Mouse (Mus musculus) liver, postnatal 0 days (tissue): ENCODE data around the gene Anxa6. TPM values are rescaled to one million over a fixed set of nuclear protein-coding genes. Genes with fewer than 3 reads are reported as not detected.

Experiments used
- ATAC-seq: fragments of 200-750 bp; cut with Nextera tagmentation; 2 replicates; pipeline ENCODE4 v1.8.0; 2017; ENCODE audit warnings: mild to moderate bottlenecking, moderate library complexity
- DNase-seq: peaks from one replicate; pipeline ENCODE4 v3.0.0-alpha.2; 2016
- H3K27ac ChIP-seq: fragments of 300-500 bp; sonication (generic); 2 replicates; pipeline ENCODE4 v1.5.1; 2014; ENCODE audit warnings: antibody characterized with exemption, moderate library complexity, mild to moderate bottlenecking, low read depth
- H3K27me3 ChIP-seq: fragments of 300-500 bp; sonication (generic); 2 replicates; pipeline ENCODE4 v1.6.1; 2014; ENCODE audit warnings: low read length, control low read depth, mixed read lengths; ENCODE audit not compliant: insufficient read depth
- H3K36me3 ChIP-seq: fragments of 300-500 bp; sonication (generic); replicated peaks from 2 replicates; pipeline ENCODE4 v1.6.1; 2014; ENCODE audit warnings: mild to moderate bottlenecking, control low read depth, low read length, moderate library complexity, mixed read lengths; ENCODE audit not compliant: insufficient read depth
- H3K4me1 ChIP-seq: fragments of 300-500 bp; sonication (generic); 2 replicates; pipeline ENCODE4 v1.6.1; 2014; ENCODE audit warnings: antibody characterized with exemption, mild to moderate bottlenecking, control low read depth; ENCODE audit not compliant: insufficient read depth
- H3K4me2 ChIP-seq: fragments of 300-500 bp; sonication (generic); 2 replicates; pipeline ENCODE4 v1.6.1; 2014; ENCODE audit warnings: low read depth, mild to moderate bottlenecking, low read length, moderate library complexity, mixed read lengths
- H3K4me3 ChIP-seq: fragments of 300-500 bp; sonication (generic); 2 replicates; pipeline ENCODE4 v1.5.1; 2014; ENCODE audit warnings: low read depth, low read length
- H3K9ac ChIP-seq: fragments of 300-500 bp; sonication (generic); replicated peaks from 2 replicates; pipeline ENCODE4 v1.6.1; 2014; ENCODE audit warnings: mild to moderate bottlenecking, moderate library complexity
- H3K9me3 ChIP-seq: fragments of 300-500 bp; sonication (generic); 2 replicates; pipeline ENCODE4 v1.6.1; 2016; ENCODE audit warnings: mild to moderate bottlenecking, control low read depth, low read length, mixed read lengths
- CTCF ChIP-seq: sonication (generic); IDR thresholded peaks from 2 replicates; pipeline ENCODE4 v1.5.1; 2016; ENCODE audit warnings: antibody characterized with exemption, low read depth
- EP300 ChIP-seq: IDR thresholded peaks from 2 replicates; pipeline ENCODE4 v1.6.1; 2016; ENCODE audit warnings: antibody characterized with exemption, low read depth, mild to moderate bottlenecking
- WGBS: fragments of 180-500 bp; shearing (Covaris S2); extraction: QIAGEN DNeasy Blood & Tissue Kit; methylation state at CpG from one replicate; pipeline ENCODE4 v1.1.7; 2014; ENCODE audit not compliant: insufficient replicate concordance; 5-methylcytosine and 5-hydroxymethylcytosine counted together
- polyA plus RNA-seq: library from polyadenylated mRNA; unstranded; fragments of >200 nt; fragmentation: Nextera tagmentation; extraction: Ambion mirVana; gene quantifications from 2 replicates; pipeline ENCODE4 v1.2.1, GENCODE M21; 2015

The Anxa6 gene
- polyA plus RNA-seq, 1 experiment from 2014 or later: 47.5 TPM

DNA sequence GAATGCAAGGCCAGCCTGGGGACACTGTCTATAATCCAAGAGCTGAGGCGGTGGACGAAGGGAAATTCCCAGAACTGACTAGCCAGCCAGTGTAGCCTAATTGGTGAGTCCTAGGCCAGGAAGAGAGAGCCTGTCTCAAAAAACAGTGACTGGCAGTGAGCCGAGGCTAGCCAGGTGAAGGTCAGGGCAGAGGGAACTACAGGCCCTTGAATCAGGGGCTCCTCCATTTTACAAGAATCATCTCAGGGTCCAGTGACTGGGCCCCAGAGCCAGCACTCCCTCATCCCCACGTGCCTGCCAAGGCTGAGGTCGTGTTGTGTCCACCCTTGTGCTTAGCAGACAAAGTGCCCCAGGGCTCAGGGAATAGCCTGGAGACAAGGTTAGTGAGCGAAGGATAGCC is 82.6 kb downstream of the Anxa6 start:
- ATAC-seq: no peak
- Histone ChIP-seq H3K4me1 (peaks cover 16% of the 10 kb centered on the region), H3K4me2 (no peak overlapping the region), H3K9ac (no peak overlapping the region), H3K9me3 (no peaks in the 10 kb centered on the region), H3K36me3 (0 out of 2 replicates have a peak, but pooled peaks cover 3% of the 10 kb centered on the region), H3K27ac (no peak overlapping the region), H3K27me3 (no peaks in the 10 kb centered on the region), H3K4me3 (no peak overlapping the region)
- no peak for DNase-seq
- WGBS: 82% methylated on average over 6 of the region's 6 CpGs
- TF ChIP-seq CTCF (no peak), EP300 (no peak)

DNA sequence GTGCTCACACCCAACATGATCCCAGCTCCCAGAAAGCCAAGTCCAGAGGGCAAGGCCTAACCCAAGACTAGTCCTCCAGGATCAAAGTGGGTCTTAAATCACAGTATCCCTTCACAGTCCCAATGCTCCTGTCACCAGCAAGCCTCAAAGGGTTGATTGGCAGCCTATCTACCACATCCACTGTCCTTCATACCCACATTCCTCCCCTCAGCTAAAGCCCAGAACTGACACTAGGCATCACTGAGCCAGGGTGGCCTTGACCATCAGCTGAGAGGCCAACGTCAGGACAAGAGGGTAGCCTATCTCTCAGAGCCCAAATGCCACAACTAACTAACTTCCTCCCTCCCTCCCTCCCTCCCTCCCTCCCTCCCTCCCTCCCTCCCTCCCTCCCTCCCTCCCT is 83.5 kb downstream of the Anxa6 start:
- H3K9me3 ChIP-seq: no peaks in the 10 kb centered on the region
- WGBS: 31% methylated on average over 1 of the region's 1 CpGs
- no peaks in the 10 kb centered on the region for H3K27me3 ChIP-seq
- H3K4me1 ChIP-seq: peaks cover 11% of the 10 kb centered on the region
- no peak overlapping the region for H3K4me2 ChIP-seq
- H3K9ac ChIP-seq: no peak overlapping the region
- 0 out of 2 replicates have a peak, but pooled peaks cover 3% of the 10 kb centered on the region for H3K36me3 ChIP-seq
- H3K4me3 ChIP-seq: no peak overlapping the region
- DNase-seq (no peak), ATAC-seq (no peak)
- TF ChIP-seq EP300: no peak
- TF ChIP-seq CTCF: no peak
- H3K27ac ChIP-seq: no peak overlapping the region

GRCm38 (mm10) chr11:54944702-54945101 is 88.5 kb downstream of the Anxa6 start:
- Histone ChIP-seq H3K27ac (no peak overlapping the region), H3K36me3 (0 out of 2 replicates have a peak, but pooled peaks cover 2% of the 10 kb centered on the region), H3K9ac (no peak overlapping the region), H3K27me3 (no peaks in the 10 kb centered on the region), H3K4me3 (no peak overlapping the region), H3K9me3 (no peaks in the 10 kb centered on the region), H3K4me1 (no peaks in the 10 kb centered on the region), H3K4me2 (no peak overlapping the region)
- DNase-seq (no peak), ATAC-seq (no peak)
- no peak for TF ChIP-seq EP300
- no peak for TF ChIP-seq CTCF
- 77% methylated on average over 3 of the region's 3 CpGs for WGBS

GRCm38 (mm10) chr11:54940056-54940455 is 93.2 kb downstream of the Anxa6 start:
- DNase-seq: no peak

GRCm38 (mm10) chr11:54939501-54939900 is 93.7 kb downstream of the Anxa6 start:
- WGBS: 83% methylated on average over 8 of the region's 8 CpGs

More at GRCm38 (mm10) chr11:54940056-54940455, 93.2 kb downstream of the Anxa6 start:
- no peaks in the 10 kb centered on the region for H3K9me3 ChIP-seq
- no peak overlapping the region for H3K4me2 ChIP-seq
- WGBS: 73% methylated on average over 7 of the region's 7 CpGs
- TF ChIP-seq CTCF (no peak), EP300 (no peak)
- ATAC-seq: no peak
- no peaks in the 10 kb centered on the region for H3K27me3 ChIP-seq
- no peak overlapping the region for H3K9ac ChIP-seq
- H3K27ac ChIP-seq: no peak overlapping the region
- H3K4me3 ChIP-seq: no peak overlapping the region
- peaks cover 16% of the 10 kb centered on the region for H3K4me1 ChIP-seq
- peaks cover 20% of the 10 kb centered on the region for H3K36me3 ChIP-seq

DNA sequence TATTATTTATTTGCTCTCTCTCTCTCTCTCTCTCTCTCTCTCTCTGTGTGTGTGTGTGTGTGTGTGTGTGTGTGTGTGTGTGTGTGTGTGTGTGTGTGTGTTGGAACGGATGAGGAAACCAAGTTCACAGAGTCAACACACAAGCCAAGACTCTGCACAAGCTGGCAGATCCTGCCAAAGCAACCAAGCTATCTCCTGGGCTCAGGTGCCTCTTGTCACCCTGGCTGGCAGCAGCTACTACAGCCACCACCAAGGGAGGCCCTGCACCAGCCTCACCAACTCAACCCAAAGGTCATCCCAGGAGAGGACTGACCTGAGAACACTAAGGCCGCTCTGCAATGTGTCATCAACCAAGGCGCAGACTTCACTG is 96.5 kb downstream of the Anxa6 start:
- peaks cover 30% of the 10 kb centered on the region for H3K36me3 ChIP-seq
- DNase-seq: no peak
- no peak overlapping the region for H3K4me3 ChIP-seq
- H3K27ac ChIP-seq: peak overlapping the region; percentile 46
- no peak overlapping the region for H3K4me2 ChIP-seq
- no peak overlapping the region for H3K9ac ChIP-seq
- ATAC-seq: peak; percentile 45
- WGBS: 63% methylated on average over 3 of the region's 3 CpGs
- no peaks in the 10 kb centered on the region for H3K27me3 ChIP-seq
- H3K4me1 ChIP-seq: peaks cover 16% of the 10 kb centered on the region
- no peaks in the 10 kb centered on the region for H3K9me3 ChIP-seq
- no peak for TF ChIP-seq CTCF
- no peak for TF ChIP-seq EP300

More at GRCm38 (mm10) chr11:54939501-54939900, 93.7 kb downstream of the Anxa6 start:
- Histone ChIP-seq H3K9me3 (no peaks in the 10 kb centered on the region), H3K36me3 (peaks cover 20% of the 10 kb centered on the region), H3K4me3 (no peak overlapping the region), H3K27me3 (no peaks in the 10 kb centered on the region), H3K4me2 (no peak overlapping the region), H3K4me1 (peaks cover 16% of the 10 kb centered on the region), H3K27ac (no peak overlapping the region), H3K9ac (no peak overlapping the region)
- ATAC-seq: no peak
- no peak for DNase-seq
- TF ChIP-seq EP300: no peak
- no peak for TF ChIP-seq CTCF
